Mouse (Mus musculus): ENCODE measurements at regions not wholly inside any gene's neighbourhood (a gene's known extent, or its start where the extent isn't known, plus 50 kb on each side); places are given as distances from the start of the nearest gene placed in this dataset.

DNA sequence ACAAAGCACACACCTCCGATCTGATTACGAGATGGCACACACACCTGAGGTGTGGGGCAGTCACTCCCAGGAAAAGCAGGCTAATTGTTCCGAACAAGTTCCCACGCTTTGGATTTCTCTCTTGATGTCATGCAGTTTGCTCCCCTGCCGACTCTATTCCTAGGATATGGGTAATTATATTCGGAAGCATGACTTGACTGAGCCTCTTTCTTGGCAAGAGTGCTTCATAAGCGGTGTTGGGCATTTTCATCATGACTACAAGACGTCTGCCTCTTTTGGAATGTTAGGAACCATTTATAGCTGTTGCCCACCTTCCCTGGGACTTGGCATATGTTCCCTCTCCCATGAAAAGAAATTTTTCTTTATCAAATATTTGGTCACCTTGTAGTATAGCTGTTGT, 55.4 kb upstream of the Gm6793 start:
- TF ChIP-seq CTCF (IDR thresholded peaks at IDR 0.05; ENCODE audit: extremely low read depth, insufficient read depth, low read length) (no peak), POLR2A (IDR thresholded peaks at IDR 0.05; ENCODE audit: extremely low read depth, insufficient read depth, low read length) (no peak)
